Mouse (Mus musculus): ENCODE results near the gene Sco1.

DNA sequence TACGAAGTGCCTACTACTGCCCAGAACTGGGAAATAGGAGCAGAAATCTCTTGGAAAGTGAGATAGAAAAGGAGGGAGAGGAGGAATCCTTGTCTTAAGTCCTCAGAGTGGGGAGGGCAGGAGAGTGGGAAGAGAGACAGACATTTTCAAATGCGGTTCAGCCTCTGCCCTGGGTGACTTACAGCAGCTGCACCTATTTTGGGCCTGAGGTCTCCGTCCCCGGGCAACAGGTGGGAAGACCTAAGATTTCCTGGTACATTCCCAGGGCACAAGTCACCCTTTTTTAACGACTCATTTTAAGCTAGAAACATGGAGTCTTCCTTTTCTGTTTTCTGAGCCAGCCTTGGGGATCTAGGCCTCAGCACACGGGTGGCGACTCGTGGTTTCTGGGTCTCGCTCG is 54.5 kb downstream of the Sco1 start:
- TF ChIP-seq GATA1 (IDR thresholded peaks at IDR 0.05; ENCODE audit: low read depth, low read length) (no peak), POLR2A (IDR thresholded peaks at IDR 0.05; ENCODE audit: control insufficient read depth in 1 of 2, insufficient read depth in 1 of 2, low read depth in 1 of 2, low read length in 2 of 2, poor library complexity in 1 of 2) (no peak), MAX (IDR thresholded peaks at IDR 0.05; ENCODE audit: low read length) (no peak), CTCF (IDR thresholded peaks at IDR 0.05 in 2 of 3, conservative IDR thresholded peaks at IDR 0.05 in 1 of 3; ENCODE audit: control insufficient read depth in 1 of 3, insufficient read depth in 1 of 3, low read depth in 2 of 3, low read length in 3 of 3, poor library complexity in 1 of 3, severe bottlenecking in 1 of 3) (no peak), ZKSCAN1 (IDR thresholded peaks at IDR 0.05; ENCODE audit: low read depth, low read length) (no peak), MAZ (IDR thresholded peaks at IDR 0.05; ENCODE audit: low read depth, low read length) (no peak), KAT2A (conservative IDR thresholded peaks at IDR 0.05; ENCODE audit: low read depth, low read length) (no peak), ELF1 (IDR thresholded peaks at IDR 0.05; ENCODE audit: low read depth, low read length) (no peak), USF1 (IDR thresholded peaks at IDR 0.05; ENCODE audit: low read depth, low read length) (no peak), EP300 (IDR thresholded peaks at IDR 0.05; ENCODE audit: low read depth in 1 of 2, low read length in 2 of 2) (no peak), ZNF384 (IDR thresholded peaks at IDR 0.05; ENCODE audit: low read depth, low read length) (no peak), TBP (IDR thresholded peaks at IDR 0.05; ENCODE audit: low read depth, low read length) (no peak)

Measured in MEL (cell line).